In genomic region chr17:47260976-47261375, GRCm38 (mm10) we compare ENCODE assay signal across 16 mouse cellular contexts.
DNase-seq lines count a peak whose midpoint lies in the region; ATAC-seq lines count a peak whose summit lies in the region.
"Had no signal": no experiment of that assay in that cellular context is flagged by ENCODE, and none has a peak within 500 bp of the region (broad histone marks: within the 10 kb centered on the region; RNA-seq: fewer than 3 reads in every experiment).

No protein-coding gene starts in this region.

- ATAC-seq in CD4-positive, CD25-positive, alpha-beta regulatory T cell, adult 4 months = peak; percentile 32
- ATAC-seq in common myeloid progenitor, adult 5-6 weeks (replicated peaks; ENCODE audit: low read depth, poor library complexity, severe bottlenecking) = peak; percentile 73
- ATAC-seq in megakaryocyte progenitor cell, adult 5-6 weeks (replicated peaks; ENCODE audit: poor library complexity) = peak; percentile 78
- ATAC-seq: forebrain, embryonic 15.5 days; hindbrain, postnatal 0 days; intestine, embryonic 15.5 days had no signal

- peak; percentile 36 to 78 for DNase-seq in adrenal gland, adult (ENCODE audit: inconsistent age in 2 of 2, low spot score in 1 of 2)
- no peak for DNase-seq in adrenal gland, postnatal 4 days (ENCODE audit: low spot score in 2 of 2)
- no peak for DNase-seq in yolk sac, embryonic 10.5 days (ENCODE audit: low spot score)
- DNase-seq in cerebellum, adult 11-12 months = no peak
- DNase-seq in layer of hippocampus, adult 9-10 months (ENCODE audit: low spot score) = no peak
- DNase-seq: cerebellum, adult 8-10 months; cerebellum, postnatal 14 days; gastrocnemius, postnatal 10 days; heart, adult 2 months; heart, postnatal 14 days had no signal

Comparison
In these comparisons a context has a peak if more than half of its experiments do, and no peak if none do; other contexts are left out.
1. DNase-seq: peak in adrenal gland, adult (2 of 2); none in adrenal gland, postnatal 4 days (0 of 2), yolk sac, embryonic 10.5 days (single experiment), cerebellum, adult 11-12 months (single experiment) and layer of hippocampus, adult 9-10 months (single experiment).
2. Peak in every context shown above with its lines, with median percentiles within 50 percentile points of each other: ATAC-seq.